Mouse (Mus musculus) G1E-ER4 (cell line): ENCODE results near the gene Rtl6. TPM values are rescaled to one million over a fixed set of nuclear protein-coding genes. Genes with fewer than 3 reads are reported as not detected.

Experiments used
- GATA1 ChIP-seq: IDR thresholded peaks from one replicate; pipeline ENCODE4 v1.8.0; 2012; ENCODE audit warnings: low read length, inconsistent platforms
- polyA plus RNA-seq: library from polyadenylated mRNA; stranded (reverse); fragments of >175 nt; gene quantifications from 2 replicates; pipeline ENCODE4 v1.2.3, GENCODE M21; 2012

Rtl6 gene
- polyA plus RNA-seq, 1 experiment = not detected

- no peak for TF ChIP-seq GATA1
These were observed 8.3 kb downstream of the Rtl6 start for GRCm38 (mm10) chr15:84549291-84549797.

- TF ChIP-seq GATA1 = no peak
These were observed 11.6 kb downstream of the Rtl6 start for GRCm38 (mm10) chr15:84546028-84546427.

- no peak for TF ChIP-seq GATA1
These were observed 16.4 kb downstream of the Rtl6 start for GRCm38 (mm10) chr15:84541175-84541574.

- TF ChIP-seq GATA1 = no peak
These were observed 18.5 kb downstream of the Rtl6 start for GRCm38 (mm10) chr15:84538974-84539588.

- no peak for TF ChIP-seq GATA1
These were observed 20.5 kb downstream of the Rtl6 start for GRCm38 (mm10) chr15:84537117-84537516.

- TF ChIP-seq GATA1 = no peak
These were observed 21.0 kb downstream of the Rtl6 start for GRCm38 (mm10) chr15:84536611-84537010.

- no peak for TF ChIP-seq GATA1
These were observed 21.7 kb downstream of the Rtl6 start for GRCm38 (mm10) chr15:84535953-84536352.

- no peak for TF ChIP-seq GATA1
These were observed 25.4 kb downstream of the Rtl6 start for GRCm38 (mm10) chr15:84532211-84532610.

GRCm38 (mm10) chr15:84531535-84531934, 26.1 kb downstream of the Rtl6 start:
- no peak for TF ChIP-seq GATA1

GRCm38 (mm10) chr15:84526921-84527320, 30.7 kb downstream of the Rtl6 start:
- TF ChIP-seq GATA1 = no peak

GRCm38 (mm10) chr15:84525222-84525883, 32.3 kb downstream of the Rtl6 start:
- TF ChIP-seq GATA1 = no peak

- TF ChIP-seq GATA1 = no peak
These were observed 34.5 kb downstream of the Rtl6 start for GRCm38 (mm10) chr15:84522953-84523689.

GRCm38 (mm10) chr15:84521486-84521885, 36.1 kb downstream of the Rtl6 start:
- TF ChIP-seq GATA1 = no peak

- TF ChIP-seq GATA1 = no peak
These were observed 39.1 kb downstream of the Rtl6 start for GRCm38 (mm10) chr15:84518540-84518939.

- no peak for TF ChIP-seq GATA1
These were observed 44.9 kb downstream of the Rtl6 start for GRCm38 (mm10) chr15:84512626-84513296.

GRCm38 (mm10) chr15:84509981-84510380, 47.6 kb downstream of the Rtl6 start:
- no peak for TF ChIP-seq GATA1
